Mouse (Mus musculus) ZHBTc4 (cell line): ENCODE measurements around the gene Helq.

Experiments
- DNase-seq: peaks from one replicate; pipeline ENCODE4 v3.0.0-alpha.2; 2011; ENCODE audit warnings: low read depth, low spot score

The Helq gene

DNA sequence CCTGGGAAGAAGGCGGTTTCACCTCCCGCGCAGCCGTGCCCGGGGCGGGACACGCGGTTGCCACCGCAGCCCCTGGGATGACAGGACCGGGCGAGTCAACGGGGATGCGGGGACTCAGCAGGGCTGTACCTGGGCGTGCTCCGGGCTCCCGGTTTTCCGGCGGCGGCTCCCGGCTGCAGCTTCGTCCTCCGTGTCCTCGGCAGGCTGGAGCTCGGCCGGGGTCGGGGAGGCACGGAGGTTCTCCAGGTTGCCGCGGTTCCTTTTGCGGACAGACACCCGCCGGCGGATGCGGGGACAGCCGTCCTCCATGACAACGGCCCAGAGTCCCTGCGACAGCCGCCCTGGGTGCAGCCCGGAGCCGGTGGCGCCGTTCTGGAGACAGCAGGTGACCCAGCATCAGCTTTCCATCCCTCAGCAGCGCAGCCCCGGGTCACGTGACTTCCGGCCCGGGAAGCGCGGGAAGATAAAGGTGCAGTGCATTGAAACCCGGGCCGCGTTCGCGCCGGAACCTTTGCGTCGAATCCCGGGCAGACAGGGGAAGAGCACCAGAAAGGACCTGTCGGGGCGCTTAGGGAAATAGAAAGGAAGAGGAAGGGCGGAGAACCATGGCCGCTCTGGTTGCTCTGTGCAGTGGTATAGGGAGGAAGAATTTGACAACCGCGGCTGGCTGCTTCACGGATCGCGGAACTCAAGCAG lies at the start of gene Helq, which contains the start of gene Mrps18c:
Gene Helq, minus strand, starts transcription at position 434 of the 696 bp plus-strand sequence.
Gene Mrps18c, plus strand, starts transcription at position 463 of the 696 bp plus-strand sequence.
- peak; percentile 98 for DNase-seq

- no peak for DNase-seq
These were observed 48.7 kb upstream of the Helq start for GRCm38 (mm10) chr5:100847143-100847542.

DNA sequence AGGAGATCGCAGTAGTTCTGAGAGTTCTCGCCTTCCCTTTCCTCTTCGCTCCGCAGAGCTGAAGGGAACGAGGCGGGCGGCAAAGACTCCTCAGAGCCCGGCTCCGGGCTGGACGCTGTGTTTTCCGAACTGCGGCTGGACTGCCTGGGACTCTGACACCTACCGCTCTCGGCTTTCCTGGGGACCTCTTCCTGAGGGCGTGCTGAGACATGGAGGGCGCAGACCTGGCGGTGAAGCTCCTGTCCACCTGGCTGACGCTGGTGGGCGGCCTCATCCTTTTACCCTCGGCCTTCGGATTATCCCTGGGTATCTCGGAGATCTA lies 48.2 kb upstream of the Helq start:
- DNase-seq, result no peak

- peak; percentile 84 for DNase-seq
These were observed 47.6 kb upstream of the Helq start for GRCm38 (mm10) chr5:100845848-100846598.

DNA sequence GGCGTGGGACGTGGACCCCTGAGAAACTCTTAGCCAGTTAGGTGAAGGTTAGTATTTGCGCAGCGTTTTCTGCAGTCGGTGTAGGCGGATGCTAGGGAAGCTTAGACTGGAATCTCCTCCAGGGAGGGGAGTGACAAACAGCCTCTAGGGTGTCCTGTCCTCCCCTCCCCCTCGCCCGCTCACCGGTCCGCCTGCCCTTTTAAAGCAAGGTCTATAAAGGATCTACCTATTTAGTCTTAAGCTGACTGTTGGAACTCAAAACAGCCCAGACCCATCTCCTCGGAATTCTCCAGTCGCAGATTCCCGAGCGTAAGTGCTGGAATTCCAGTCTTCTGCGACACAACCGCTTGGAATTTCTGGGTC lies 47.1 kb upstream of the Helq start, which contains the start of gene Gpat3:
Gene Gpat3, plus strand, starts transcription at position 229 of the 363 bp plus-strand sequence.
- DNase-seq, result peak; percentile 69

DNA sequence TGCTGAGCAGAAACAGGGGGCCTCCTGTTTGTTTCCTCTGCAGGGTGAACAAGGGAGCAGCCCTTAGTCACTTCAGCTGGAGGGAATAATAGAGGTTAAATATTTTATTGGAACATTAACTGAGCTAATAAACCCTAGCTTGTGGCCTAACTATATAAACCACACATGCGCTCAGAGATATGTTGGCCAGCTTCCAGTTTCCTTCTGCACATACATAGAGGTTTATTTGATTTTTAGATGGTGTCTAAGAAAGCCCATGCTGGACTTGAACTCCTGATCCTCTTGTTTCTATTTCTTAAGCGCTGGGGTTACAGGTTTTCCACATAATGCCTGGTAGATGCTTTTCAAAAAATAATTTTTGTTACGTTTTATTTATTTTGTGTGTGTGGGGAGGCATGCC lies 46.1 kb upstream of the Helq start:
- no peak for DNase-seq

- no peak for DNase-seq
These were observed 39.5 kb upstream of the Helq start for GRCm38 (mm10) chr5:100837907-100838306.

DNA sequence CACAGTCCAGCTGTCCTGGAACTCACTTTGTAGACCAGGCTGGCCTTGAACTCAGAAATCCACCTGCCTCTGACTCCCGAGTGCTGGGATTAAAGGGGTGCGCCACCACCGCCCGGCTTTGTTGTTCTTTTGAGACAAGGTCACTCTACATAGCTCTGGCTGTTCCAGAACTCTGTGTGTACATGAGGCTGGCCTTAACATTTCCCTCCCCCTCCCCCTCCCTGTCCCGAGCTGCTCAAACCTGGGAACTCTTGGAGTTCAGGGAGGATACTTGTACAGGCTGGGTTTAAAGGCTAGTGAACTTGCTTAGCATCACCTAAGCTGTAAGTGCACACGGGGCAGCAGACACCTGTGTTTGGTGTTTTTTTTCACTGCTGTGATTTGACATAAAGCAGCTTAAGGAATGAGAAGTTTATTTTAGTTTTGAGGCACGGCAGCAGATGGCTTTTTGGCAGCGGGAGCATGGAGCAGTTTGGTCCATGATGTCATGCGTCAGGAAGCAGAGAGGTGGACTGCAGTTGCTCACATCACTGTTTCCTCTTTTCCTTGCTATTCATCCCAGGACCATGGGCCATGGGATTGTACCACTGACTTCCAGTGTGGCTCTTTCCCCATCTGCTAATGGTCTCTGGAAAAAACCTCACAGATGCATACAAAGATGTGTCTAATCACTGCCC lies 37.6 kb upstream of the Helq start:
- DNase-seq, result peak; percentile 84

GRCm38 (mm10) chr5:100833841-100834240 lies 35.4 kb upstream of the Helq start:
- peak; percentile 52 for DNase-seq

- no peak for DNase-seq
These were observed 34.3 kb upstream of the Helq start for GRCm38 (mm10) chr5:100832680-100833079.

- DNase-seq, result no peak
These were observed 30.3 kb upstream of the Helq start for GRCm38 (mm10) chr5:100828701-100829100.

DNA sequence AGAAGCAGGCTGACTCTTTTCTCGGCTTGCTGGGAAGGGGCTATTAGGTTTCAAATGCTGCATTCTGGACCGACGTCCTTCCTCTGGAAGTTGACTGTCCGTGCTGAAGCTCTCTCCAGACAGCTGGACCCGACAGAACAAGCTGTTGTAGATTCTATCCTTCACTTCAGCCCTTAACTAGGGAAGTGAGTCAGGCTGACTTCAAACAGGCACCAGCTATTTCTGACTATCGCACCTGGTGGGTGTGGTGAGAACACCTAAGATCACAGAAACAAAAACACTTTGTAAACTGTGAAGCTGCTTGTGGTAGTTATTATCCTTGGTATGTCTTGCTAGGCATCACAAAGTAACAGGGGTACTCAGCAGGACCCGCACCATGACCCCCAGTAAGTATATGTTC lies 28.1 kb upstream of the Helq start:
- DNase-seq, result no peak

- peak; percentile 65 for DNase-seq
These were observed 27.6 kb upstream of the Helq start for GRCm38 (mm10) chr5:100825975-100826374.

- no peak for DNase-seq
These were observed 24.4 kb upstream of the Helq start for GRCm38 (mm10) chr5:100822826-100823225.

DNA sequence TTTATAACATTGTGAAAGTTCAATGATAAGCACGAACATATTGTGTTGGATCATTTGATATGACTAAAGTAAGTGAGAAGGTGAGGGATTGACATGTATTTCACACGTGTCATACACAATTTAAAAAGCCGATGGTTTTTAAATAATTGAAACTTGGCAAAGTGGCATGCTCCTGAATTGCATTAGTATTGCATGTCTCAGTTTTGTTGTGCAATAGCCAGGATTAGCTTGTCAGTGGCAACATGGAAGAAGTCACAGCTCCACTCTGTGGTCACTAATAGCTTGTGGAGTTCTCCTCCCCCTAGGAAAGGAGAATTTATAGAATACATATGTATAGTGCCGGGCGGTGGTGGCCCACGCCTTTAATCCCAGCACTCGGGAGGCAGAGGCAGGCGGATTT lies 23.0 kb upstream of the Helq start:
- DNase-seq, result no peak

DNA sequence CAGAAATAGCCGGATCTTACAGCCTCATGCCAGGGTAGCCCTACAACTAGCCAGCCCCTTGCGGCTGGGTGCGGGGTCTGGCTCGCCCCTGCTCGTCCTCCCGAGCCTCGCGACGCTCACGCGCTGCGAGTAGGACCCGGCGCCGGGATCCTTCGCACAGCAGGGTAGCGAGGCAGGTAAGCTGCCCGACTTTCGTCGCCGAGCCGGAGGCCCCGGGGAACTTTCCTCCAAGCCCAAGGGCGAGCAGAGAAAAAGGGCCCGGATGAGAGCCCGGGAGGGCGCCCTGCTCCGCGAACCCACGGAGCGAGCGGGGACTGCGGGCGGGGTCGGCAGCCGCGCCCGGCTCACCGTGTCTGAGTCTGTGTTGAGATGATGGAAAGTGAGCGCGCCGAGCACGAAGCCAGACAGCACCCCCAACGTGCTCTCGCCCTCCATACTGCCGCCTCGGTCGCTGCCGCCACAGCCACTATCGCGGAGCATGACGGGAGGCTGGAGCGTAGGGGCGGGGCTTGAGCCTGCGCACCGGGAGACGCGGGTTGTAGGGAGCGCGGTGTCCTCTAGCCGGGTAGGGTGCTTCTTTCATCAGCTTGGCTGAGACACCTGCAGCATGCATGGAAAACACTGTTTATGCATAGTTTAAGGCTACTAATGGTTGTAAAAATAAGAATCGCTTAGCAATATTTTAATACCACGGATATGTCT lies 22.2 kb upstream of the Helq start, which contains the start of gene Abraxas1:
Gene Abraxas1, minus strand, starts transcription at position 483 of the 702 bp plus-strand sequence.
- DNase-seq, result peak; percentile 92

- peak; percentile 62 for DNase-seq
These were observed 21.4 kb upstream of the Helq start for GRCm38 (mm10) chr5:100819568-100820480.

DNA sequence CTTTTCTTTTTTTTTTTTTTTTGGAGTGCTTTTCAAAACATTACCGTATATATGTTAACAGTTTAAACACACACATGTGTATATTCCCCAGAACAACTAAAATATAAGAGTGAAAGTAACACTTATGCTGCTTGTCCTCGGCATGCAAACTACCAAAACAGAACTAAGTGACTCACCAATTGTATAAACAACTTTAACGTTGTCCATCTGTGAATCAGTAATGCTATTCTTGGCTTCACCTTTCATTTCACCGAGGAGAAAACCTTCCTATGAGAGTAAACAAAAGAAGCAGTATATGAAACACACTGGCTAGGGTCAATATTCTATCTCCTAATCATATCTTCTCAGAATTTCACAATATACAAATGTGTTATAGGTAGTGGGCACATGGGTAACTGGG lies 19.9 kb upstream of the Helq start:
- no peak for DNase-seq

DNA sequence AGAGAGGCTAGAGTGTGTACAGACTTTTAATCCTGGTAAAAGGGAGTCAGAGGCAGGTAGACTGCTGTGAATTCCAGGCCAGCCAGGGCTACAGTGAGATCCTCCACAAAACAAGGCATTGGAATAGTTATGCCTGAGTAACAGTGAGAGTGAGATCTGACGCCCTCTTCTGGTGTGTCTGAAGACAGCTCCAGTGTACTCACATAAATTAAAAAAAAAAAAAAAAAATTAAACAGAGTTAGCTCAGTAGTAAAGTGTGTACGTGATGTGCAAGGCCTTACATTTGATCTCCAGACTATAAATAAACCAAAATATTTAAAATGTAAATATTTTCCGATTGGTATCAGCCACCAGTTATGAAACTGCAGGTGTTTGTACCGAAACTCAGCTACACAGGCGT lies 4.3 kb downstream of the Helq start:
- DNase-seq, result no peak

DNA sequence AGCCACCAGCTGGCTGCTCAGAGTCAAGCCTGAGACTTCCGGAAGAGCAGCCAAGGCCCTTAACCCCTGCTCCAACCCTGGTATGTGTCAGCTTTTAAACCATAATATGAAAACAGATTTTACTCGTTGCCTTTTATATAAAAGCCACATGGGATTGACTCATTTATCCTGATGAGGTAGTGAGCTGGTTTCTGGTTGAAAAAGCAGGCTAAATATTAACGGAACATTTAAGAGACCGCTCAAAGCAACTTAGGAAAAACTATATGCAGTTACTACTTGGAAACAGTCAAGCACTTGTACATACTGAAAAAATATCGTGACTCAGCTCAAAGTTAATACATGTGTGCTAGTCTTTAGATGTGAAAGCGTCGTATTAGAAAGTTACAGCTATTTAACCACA lies 6.1 kb downstream of the Helq start:
- DNase-seq, result no peak

GRCm38 (mm10) chr5:100787527-100787926 lies 10.9 kb downstream of the Helq start:
- no peak for DNase-seq
